Mouse (Mus musculus): ENCODE data around the gene Ulk4. TPM values are rescaled to one million over a fixed set of nuclear protein-coding genes. Genes with fewer than 3 reads are reported as not detected.
"Not testable (repeated sequence)": the region's sequence is repeated elsewhere in the genome, so short reads cannot be mapped to it uniquely, and the experiment has no call there.

Ulk4 gene
- polyA plus RNA-seq, 1 experiment from 2014 or later, result 23.2 TPM

GRCm38 (mm10) chr9:121240242-121240641 lies 36.8 kb downstream of the Ulk4 start:
- ATAC-seq; H3K4me1 ChIP-seq (ENCODE audit: insufficient read depth); H3K27me3 ChIP-seq (ENCODE audit: insufficient read depth, low read length); H3K27ac ChIP-seq (ENCODE audit: low read depth); H3K9ac ChIP-seq (replicated peaks); H3K4me3 ChIP-seq (ENCODE audit: low read depth, low read length); DNase-seq; H3K4me2 ChIP-seq (ENCODE audit: low read depth, low read length); H3K9me3 ChIP-seq (ENCODE audit: low read length); H3K36me3 ChIP-seq (replicated peaks; ENCODE audit: insufficient read depth, low read length): not testable (repeated sequence)
- peak; percentile 66 for TF ChIP-seq CTCF (IDR thresholded peaks at IDR 0.05; ENCODE audit: low read depth)
- WGBS (ENCODE audit: insufficient replicate concordance), result 10% methylated on average over 3 of the region's 5 CpGs

GRCm38 (mm10) chr9:121239571-121239970 lies 37.4 kb downstream of the Ulk4 start:
- Histone ChIP-seq H3K27me3 (ENCODE audit: insufficient read depth, low read length) (no peaks in the 10 kb centered on the region), H3K9ac (replicated peaks) (no peak overlapping the region), H3K36me3 (replicated peaks; ENCODE audit: insufficient read depth, low read length) (no peaks in the 10 kb centered on the region), H3K4me2 (ENCODE audit: low read depth, low read length) (no peak overlapping the region), H3K4me3 (ENCODE audit: low read depth, low read length) (no peak overlapping the region), H3K27ac (ENCODE audit: low read depth) (no peak overlapping the region), H3K9me3 (ENCODE audit: low read length) (no peaks in the 10 kb centered on the region), H3K4me1 (ENCODE audit: insufficient read depth) (no peaks in the 10 kb centered on the region)
- DNase-seq (no peak), ATAC-seq (no peak)
- TF ChIP-seq CTCF (IDR thresholded peaks at IDR 0.05; ENCODE audit: low read depth) (no peak), EP300 (IDR thresholded peaks at IDR 0.05; ENCODE audit: low read depth) (no peak)
- WGBS (ENCODE audit: insufficient replicate concordance), result 57% methylated on average over 6 of the region's 6 CpGs

- Histone ChIP-seq H3K27me3 (ENCODE audit: insufficient read depth, low read length) (no peaks in the 10 kb centered on the region), H3K27ac (ENCODE audit: low read depth) (no peak overlapping the region), H3K4me2 (ENCODE audit: low read depth, low read length) (no peak overlapping the region), H3K9me3 (ENCODE audit: low read length) (no peaks in the 10 kb centered on the region), H3K4me1 (ENCODE audit: insufficient read depth) (no peaks in the 10 kb centered on the region), H3K9ac (replicated peaks) (no peak overlapping the region), H3K4me3 (ENCODE audit: low read depth, low read length) (no peak overlapping the region), H3K36me3 (replicated peaks; ENCODE audit: insufficient read depth, low read length) (no peaks in the 10 kb centered on the region)
- DNase-seq (peak; percentile 9), ATAC-seq (no peak)
- WGBS (ENCODE audit: insufficient replicate concordance), result 77% methylated on average over 11 of the region's 11 CpGs
- TF ChIP-seq EP300 (IDR thresholded peaks at IDR 0.05; ENCODE audit: low read depth), result no peak
- TF ChIP-seq CTCF (IDR thresholded peaks at IDR 0.05; ENCODE audit: low read depth), result no peak
Measured at GRCm38 (mm10) chr9:121218636-121219035, 58.4 kb downstream of the Ulk4 start.

- H3K9me3 ChIP-seq (ENCODE audit: low read length), result no peaks in the 10 kb centered on the region
- no peak overlapping the region for H3K4me2 ChIP-seq (ENCODE audit: low read depth, low read length)
- H3K27me3 ChIP-seq (ENCODE audit: insufficient read depth, low read length), result no peaks in the 10 kb centered on the region
- 63% methylated on average over 10 of the region's 10 CpGs for WGBS (ENCODE audit: insufficient replicate concordance)
- H3K27ac ChIP-seq (ENCODE audit: low read depth), result no peak overlapping the region
- H3K9ac ChIP-seq (replicated peaks), result no peak overlapping the region
- no peak overlapping the region for H3K4me3 ChIP-seq (ENCODE audit: low read depth, low read length)
- ATAC-seq (no peak), DNase-seq (peak; percentile 15)
- no peaks in the 10 kb centered on the region for H3K36me3 ChIP-seq (replicated peaks; ENCODE audit: insufficient read depth, low read length)
- TF ChIP-seq CTCF (IDR thresholded peaks at IDR 0.05; ENCODE audit: low read depth) (no peak), EP300 (IDR thresholded peaks at IDR 0.05; ENCODE audit: low read depth) (no peak)
- H3K4me1 ChIP-seq (ENCODE audit: insufficient read depth), result no peaks in the 10 kb centered on the region
Measured at GRCm38 (mm10) chr9:121218230-121218629, 58.8 kb downstream of the Ulk4 start.

- 74% methylated on average over 10 of the region's 10 CpGs for WGBS (ENCODE audit: insufficient replicate concordance)
- no peak for TF ChIP-seq CTCF (IDR thresholded peaks at IDR 0.05; ENCODE audit: low read depth)
- no peak for TF ChIP-seq EP300 (IDR thresholded peaks at IDR 0.05; ENCODE audit: low read depth)
- Histone ChIP-seq H3K4me3 (ENCODE audit: low read depth, low read length) (no peak overlapping the region), H3K9ac (replicated peaks) (no peak overlapping the region), H3K4me2 (ENCODE audit: low read depth, low read length) (no peak overlapping the region), H3K4me1 (ENCODE audit: insufficient read depth) (no peaks in the 10 kb centered on the region), H3K9me3 (ENCODE audit: low read length) (no peaks in the 10 kb centered on the region), H3K27ac (ENCODE audit: low read depth) (no peak overlapping the region), H3K27me3 (ENCODE audit: insufficient read depth, low read length) (no peaks in the 10 kb centered on the region), H3K36me3 (replicated peaks; ENCODE audit: insufficient read depth, low read length) (no peaks in the 10 kb centered on the region)
- DNase-seq, result peak; percentile 8
- no peak for ATAC-seq
Measured at GRCm38 (mm10) chr9:121217742-121218141, 59.3 kb downstream of the Ulk4 start.

GRCm38 (mm10) chr9:121216536-121217320 lies 60.3 kb downstream of the Ulk4 start:
- Histone ChIP-seq H3K4me3 (ENCODE audit: low read depth, low read length) (no peak overlapping the region), H3K36me3 (replicated peaks; ENCODE audit: insufficient read depth, low read length) (no peaks in the 10 kb centered on the region), H3K4me2 (ENCODE audit: low read depth, low read length) (no peak overlapping the region), H3K9ac (replicated peaks) (no peak overlapping the region), H3K4me1 (ENCODE audit: insufficient read depth) (no peaks in the 10 kb centered on the region), H3K27me3 (ENCODE audit: insufficient read depth, low read length) (no peaks in the 10 kb centered on the region), H3K27ac (ENCODE audit: low read depth) (no peak overlapping the region), H3K9me3 (ENCODE audit: low read length) (no peaks in the 10 kb centered on the region)
- TF ChIP-seq CTCF (IDR thresholded peaks at IDR 0.05; ENCODE audit: low read depth), result no peak
- TF ChIP-seq EP300 (IDR thresholded peaks at IDR 0.05; ENCODE audit: low read depth), result no peak
- ATAC-seq (no peak), DNase-seq (peak; percentile 9)
- 75% methylated on average over 20 of the region's 20 CpGs for WGBS (ENCODE audit: insufficient replicate concordance)

All from liver, postnatal 0 days (tissue).